Mouse (Mus musculus) small intestine, adult 2 months (tissue): ENCODE measurements around the gene Dync2h1.

ENCODE experiments used
- CTCF ChIP-seq: fragments of 200-500 bp; IDR thresholded peaks from 2 replicates; pipeline ENCODE4 v1.5.1; 2012; ENCODE audit warnings: low read depth, mild to moderate bottlenecking, control low read depth, inconsistent platforms, low read length, moderate library complexity, mixed read lengths; ENCODE audit not compliant: insufficient replicate concordance, insufficient read length; ENCODE audit errors: extremely low read depth
- POLR2A ChIP-seq: fragments of 200-500 bp; IDR thresholded peaks from 2 replicates; pipeline ENCODE4 v1.6.1; 2012; ENCODE audit warnings: low read depth, mild to moderate bottlenecking, control low read depth, inconsistent platforms, low read length, moderate library complexity

DNA sequence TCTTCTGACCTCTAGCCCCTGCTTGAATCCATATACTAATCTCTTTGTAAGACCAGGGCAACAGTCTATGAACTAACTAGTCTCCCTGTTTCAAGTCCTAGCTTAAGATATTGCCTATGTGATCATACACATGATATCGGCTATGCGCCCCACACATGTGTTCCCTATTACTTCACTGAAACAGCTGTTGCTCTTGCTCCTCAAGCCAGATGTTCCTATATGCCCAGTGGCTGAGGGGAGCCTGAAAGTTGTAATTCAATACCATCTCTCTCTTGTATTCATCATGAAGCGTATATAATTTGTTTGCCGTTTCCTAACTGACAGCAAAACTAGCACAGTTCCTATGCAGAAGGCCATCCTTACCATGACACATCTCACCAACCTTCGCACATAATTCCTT lies 23.6 kb downstream of the Dync2h1 start:
- TF ChIP-seq CTCF = no peak
- no peak for TF ChIP-seq POLR2A
